Mouse (Mus musculus) testis, adult 2 months (tissue): ENCODE measurements around the gene 1700067P10Rik.

ENCODE experiments used
- CTCF ChIP-seq: fragments of 200-500 bp; IDR thresholded peaks from 2 replicates; pipeline ENCODE4 v1.5.1; 2012; ENCODE audit warnings: low read depth, mild to moderate bottlenecking, inconsistent platforms, low read length, moderate library complexity; ENCODE audit not compliant: control insufficient read depth, insufficient read depth, insufficient replicate concordance
- POLR2A ChIP-seq: fragments of 200-500 bp; IDR thresholded peaks from 2 replicates; pipeline ENCODE4 v1.6.1; 2012; ENCODE audit warnings: low read depth, mild to moderate bottlenecking, inconsistent platforms, low read length, moderate library complexity; ENCODE audit not compliant: control insufficient read depth

- TF ChIP-seq CTCF (no peak), POLR2A (no peak)
Measured at GRCm38 (mm10) chr17:48095718-48096121, 6.6 kb downstream of the 1700067P10Rik start.
